Mouse (Mus musculus) B cell, adult (primary cell): ENCODE measurements around the gene Mrpl47. TPM values are rescaled to one million over a fixed set of nuclear protein-coding genes. Genes with fewer than 3 reads are reported as not detected.

Experiments
- total RNA-seq: library from RNA; stranded (reverse); gene quantifications from 4 replicates; pipeline ENCODE4 v1.2.4, GENCODE M21; 2023; ENCODE audit not compliant: inconsistent age

Gene Mrpl47
- total RNA-seq, result 8.7 to 14.9 TPM (median 11.2 TPM) in 4 replicates

GRCm38 (mm10) chr3:32737172-32737655 lies at the start of gene Mrpl47:
Gene Mrpl47 (minus strand): TSS chr3:32737605.

GRCm38 (mm10) chr3:32736244-32737171 lies 897 bp downstream of the Mrpl47 start, which contains the start of gene Ndufb5:
Gene Ndufb5 (plus strand): TSS chr3:32736990.

GRCm38 (mm10) chr3:32705647-32706348 lies 31.6 kb downstream of the Mrpl47 start, which contains the start of gene Actl6a:
Gene Actl6a (plus strand): TSS chr3:32706298.

Other genes starting within 250 kb of the Mrpl47 start
- gene Kcnmb3, start 245.4 kb downstream of the Mrpl47 start, total RNA-seq, result 0.42 to 1.3 TPM (median 1.2 TPM) in 3 of 4 replicates, not detected in the other
- gene Zfp639, start 227.3 kb downstream of the Mrpl47 start, total RNA-seq, result 39.5 to 53.3 TPM (median 44.5 TPM) in 4 replicates
- 24.5 to 42.0 TPM (median 32.4 TPM) in 4 replicates for gene Mfn1, start 208.1 kb downstream of the Mrpl47 start, total RNA-seq
- gene Gnb4, start 121.0 kb downstream of the Mrpl47 start, total RNA-seq, result 24.5 to 37.0 TPM (median 27.7 TPM) in 4 replicates
- gene Actl6a, start 31.3 kb downstream of the Mrpl47 start, total RNA-seq, result 60.9 to 70.1 TPM (median 61.3 TPM) in 4 replicates
- gene Ndufb5, start 615 bp downstream of the Mrpl47 start, total RNA-seq, result 83.9 to 104 TPM (median 89.6 TPM) in 4 replicates
- gene Usp13, start 79.9 kb upstream of the Mrpl47 start, total RNA-seq, result not detected in 4 replicates